Mouse (Mus musculus): Measurements from ENCODE around the gene Ccdc106.

Gene Ccdc106

GRCm38 (mm10) chr7:5083325-5084105 lies 63.2 kb downstream of the Ccdc106 start:
- no peak for DNase-seq

- no peak for DNase-seq
Observed at GRCm38 (mm10) chr7:5085512-5085911, 65.2 kb downstream of the Ccdc106 start.

GRCm38 (mm10) chr7:5086921-5087440 lies 66.6 kb downstream of the Ccdc106 start:
- DNase-seq, result no peak

- DNase-seq, result no peak
Observed at GRCm38 (mm10) chr7:5087886-5088285, 67.5 kb downstream of the Ccdc106 start.

GRCm38 (mm10) chr7:5089853-5090252 lies 69.5 kb downstream of the Ccdc106 start:
- no peak for DNase-seq

- no peak for DNase-seq
Observed at GRCm38 (mm10) chr7:5091008-5091728, 70.8 kb downstream of the Ccdc106 start.

GRCm38 (mm10) chr7:5092381-5092780 lies 72.0 kb downstream of the Ccdc106 start:
- no peak for DNase-seq

GRCm38 (mm10) chr7:5092831-5093510 lies 72.6 kb downstream of the Ccdc106 start:
- no peak for DNase-seq

GRCm38 (mm10) chr7:5098769-5099168 lies 78.4 kb downstream of the Ccdc106 start:
- DNase-seq, result no peak

GRCm38 (mm10) chr7:5099796-5100195 lies 79.4 kb downstream of the Ccdc106 start:
- no peak for DNase-seq

GRCm38 (mm10) chr7:5101066-5101663 lies 80.8 kb downstream of the Ccdc106 start:
- DNase-seq, result no peak

GRCm38 (mm10) chr7:5102564-5102963 lies 82.2 kb downstream of the Ccdc106 start:
- no peak for DNase-seq

- no peak for DNase-seq
Observed at GRCm38 (mm10) chr7:5108272-5108671, 87.9 kb downstream of the Ccdc106 start.

GRCm38 (mm10) chr7:5109301-5109700 lies 88.9 kb downstream of the Ccdc106 start:
- DNase-seq, result no peak

Measured in cerebellum, postnatal 10 days (tissue).